Comparison of ENCODE assay signal across 8 mouse cellular contexts in genomic region chr4:155775855-155776254, GRCm38 (mm10). TPM values are rescaled to one million over a fixed set of nuclear protein-coding genes. Genes with fewer than 3 reads are reported as not detected.
DNase-seq lines count a peak whose midpoint lies in the region; ATAC-seq and TF ChIP-seq lines count a peak whose summit lies in the region.

No protein-coding gene starts in this region.

- H3K27me3 ChIP-seq in embryonic facial prominence, embryonic 14.5 days (replicated peaks; ENCODE audit: control insufficient read depth, insufficient read depth, low read length) = no peaks in the 10 kb centered on the region
- H3K27me3 ChIP-seq in kidney, embryonic 16.5 days (ENCODE audit: insufficient read depth, low read length) = peaks cover 5% of the 10 kb centered on the region; the same call in 1 of the 2 replicates

- WGBS in embryonic facial prominence, embryonic 14.5 days = 68% methylated on average over 3 of the region's 3 CpGs
- 79% methylated on average over 3 of the region's 3 CpGs for WGBS in kidney, embryonic 16.5 days

- ATAC-seq in embryonic facial prominence, embryonic 14.5 days (ENCODE audit: low read depth) = no peak
- ATAC-seq in kidney, embryonic 16.5 days (ENCODE audit: low FRiP score, low TSS enrichment) = no peak

- no peak overlapping the region for H3K9ac ChIP-seq in embryonic facial prominence, embryonic 14.5 days (ENCODE audit: low read depth, low read length)
- H3K9ac ChIP-seq in kidney, embryonic 16.5 days (replicated peaks; ENCODE audit: low read length) = no peak overlapping the region

- TF ChIP-seq CTCF in gastrocnemius, adult 2 months (IDR thresholded peaks at IDR 0.05) = no peak

- peaks cover 17% of the 10 kb centered on the region for H3K4me1 ChIP-seq in embryonic facial prominence, embryonic 14.5 days (ENCODE audit: control insufficient read depth, insufficient read depth, low read length)
- peaks cover 25% of the 10 kb centered on the region for H3K4me1 ChIP-seq in kidney, embryonic 16.5 days (ENCODE audit: insufficient read depth, low read length)

- intact Hi-C loops in gastrocnemius, adult 2 months (cut with DNase I) = no loop called here

- DNase-seq in gastrocnemius, adult 2 months = peak; percentile 67
- no peak for DNase-seq in gastrocnemius, postnatal 4 days (ENCODE audit: low spot score in 2 of 2)
- DNase-seq in Muller cell, postnatal 12 days (ENCODE audit: inconsistent ontology term) = peak; percentile 92
- DNase-seq in embryonic facial prominence, embryonic 14.5 days (ENCODE audit: low spot score) = no peak
- DNase-seq in frontal cortex, postnatal 10 days (ENCODE audit: low spot score in 2 of 2) = no peak
- DNase-seq in frontal cortex, postnatal 14 days (ENCODE audit: low spot score in 2 of 2) = no peak
- no peak for DNase-seq in thymus, adult 18-20 months

- 0 out of 2 replicates have a peak overlapping the region, but pooled peaks have one; percentile 85 for H3K4me2 ChIP-seq in embryonic facial prominence, embryonic 14.5 days (ENCODE audit: low read depth, low read length)
- H3K4me2 ChIP-seq in kidney, embryonic 16.5 days (replicated peaks; ENCODE audit: low read depth, low read length) = no peak overlapping the region

- peak overlapping the region; percentile 88 for H3K27ac ChIP-seq in gastrocnemius, adult 2 months
- H3K27ac ChIP-seq in embryonic facial prominence, embryonic 14.5 days (replicated peaks; ENCODE audit: low read depth, low read length) = peak overlapping the region; percentile 19; the same call in 1 of the 2 replicates
- peak overlapping the region; percentile 20; the same call in 1 of the 2 replicates for H3K27ac ChIP-seq in kidney, embryonic 16.5 days (ENCODE audit: low read length)

- H3K36me3 ChIP-seq in embryonic facial prominence, embryonic 14.5 days (ENCODE audit: control insufficient read depth, insufficient read depth, low read length) = no peaks in the 10 kb centered on the region
- H3K36me3 ChIP-seq in kidney, embryonic 16.5 days (ENCODE audit: insufficient read depth, low read length) = no peaks in the 10 kb centered on the region

- H3K9me3 ChIP-seq in embryonic facial prominence, embryonic 14.5 days (ENCODE audit: control insufficient read depth, low read length) = no peaks in the 10 kb centered on the region
- no peaks in the 10 kb centered on the region for H3K9me3 ChIP-seq in kidney, embryonic 16.5 days (ENCODE audit: low read length)

- H3K4me3 ChIP-seq in gastrocnemius, adult 2 months = no peak overlapping the region
- H3K4me3 ChIP-seq in embryonic facial prominence, embryonic 14.5 days (ENCODE audit: low read depth, low read length) = no peak overlapping the region
- H3K4me3 ChIP-seq in kidney, embryonic 16.5 days (ENCODE audit: low read length) = no peak overlapping the region

RNA-seq across cellular contexts. Expression of gene Vwa1, which starts 1.4 kb away (rescaled TPM):
- 1 to 10 TPM; 4.8 to 7.4 TPM for total RNA-seq in gastrocnemius, adult 2 months (2021)
- total RNA-seq in gastrocnemius, postnatal 4 days (2021) = 10 to 100 TPM; 23.4 to 26.4 TPM
- 12.7 and 14.9 TPM in 2 replicates for polyA plus RNA-seq in embryonic facial prominence, embryonic 14.5 days (2014; fragmentation: Nextera tagmentation; extraction: Ambion mirVana)
- 7.4 and 11.3 TPM in 2 replicates for polyA plus RNA-seq in kidney, embryonic 16.5 days (2015; fragmentation: Nextera tagmentation; extraction: Ambion mirVana)

RNA-seq across cellular contexts. Expression of gene Tmem88b, which starts 9.8 kb away (rescaled TPM):
- total RNA-seq in gastrocnemius, adult 2 months (2021) = 1 to 10 TPM in 1 of 2 experiments, under 1 TPM in 1; 0.66 to 1.1 TPM
- total RNA-seq in gastrocnemius, postnatal 4 days (2021) = 1 to 10 TPM; 3.8 to 5.1 TPM
- polyA plus RNA-seq in embryonic facial prominence, embryonic 14.5 days (2014; fragmentation: Nextera tagmentation; extraction: Ambion mirVana) = 0.92 and 1.2 TPM in 2 replicates
- 0.32 and 0.33 TPM in 2 replicates for polyA plus RNA-seq in kidney, embryonic 16.5 days (2015; fragmentation: Nextera tagmentation; extraction: Ambion mirVana)

RNA-seq across cellular contexts. Expression of gene Ankrd65, which starts 14.4 kb away (rescaled TPM):
- not detected for total RNA-seq in gastrocnemius, adult 2 months (2021)
- under 1 TPM in 1 of 2 experiments, not detected in 1; 0.39 TPM for total RNA-seq in gastrocnemius, postnatal 4 days (2021)
- polyA plus RNA-seq in embryonic facial prominence, embryonic 14.5 days (2014; fragmentation: Nextera tagmentation; extraction: Ambion mirVana) = not detected in 2 replicates
- polyA plus RNA-seq in kidney, embryonic 16.5 days (2015; fragmentation: Nextera tagmentation; extraction: Ambion mirVana) = 0.32 and 0.41 TPM in 2 replicates

RNA-seq across cellular contexts. Expression of gene Atad3a, which starts 15.0 kb away (rescaled TPM):
- total RNA-seq in gastrocnemius, adult 2 months (2021) = 10 to 100 TPM; 25.4 to 35.3 TPM
- total RNA-seq in gastrocnemius, postnatal 4 days (2021) = 10 to 100 TPM; 44.4 to 46.1 TPM
- 77.0 and 77.9 TPM in 2 replicates for polyA plus RNA-seq in embryonic facial prominence, embryonic 14.5 days (2014; fragmentation: Nextera tagmentation; extraction: Ambion mirVana)
- polyA plus RNA-seq in kidney, embryonic 16.5 days (2015; fragmentation: Nextera tagmentation; extraction: Ambion mirVana) = 138 and 142 TPM in 2 replicates

RNA-seq across cellular contexts. Expression of gene Mrpl20, which starts 26.8 kb away (rescaled TPM):
- 10 to 100 TPM; 39.0 to 52.7 TPM for total RNA-seq in gastrocnemius, adult 2 months (2021)
- total RNA-seq in gastrocnemius, postnatal 4 days (2021) = 10 to 100 TPM; 61.5 to 67.5 TPM
- 199 and 219 TPM in 2 replicates for polyA plus RNA-seq in embryonic facial prominence, embryonic 14.5 days (2014; fragmentation: Nextera tagmentation; extraction: Ambion mirVana)
- 205 and 209 TPM in 2 replicates for polyA plus RNA-seq in kidney, embryonic 16.5 days (2015; fragmentation: Nextera tagmentation; extraction: Ambion mirVana)

Comparison
In these comparisons a context has a peak if more than half of its experiments do, and no peak if none do; other contexts are left out.
1. DNase-seq: peak in gastrocnemius, adult 2 months (single experiment) and Muller cell, postnatal 12 days (single experiment); none in gastrocnemius, postnatal 4 days (0 of 2), embryonic facial prominence, embryonic 14.5 days (single experiment), frontal cortex, postnatal 10 days (0 of 2), frontal cortex, postnatal 14 days (0 of 2) and thymus, adult 18-20 months (0 of 2).
2. H3K27ac ChIP-seq: peak in every context shown above with its lines; median percentile 88 in gastrocnemius, adult 2 months; 20 in kidney, embryonic 16.5 days; 19 in embryonic facial prominence, embryonic 14.5 days.